Mouse (Mus musculus) E14TG2a.4 (cell line): ENCODE data around the gene Selenbp2.
"Not testable (repeated sequence)": the region's sequence is repeated elsewhere in the genome, so short reads cannot be mapped to it uniquely, and the experiment has no call there.

Source experiments
- H3K27me3 ChIP-seq: 2 replicates; pipeline ENCODE4 v1.6.1; 2014; ENCODE audit warnings: low read length, control low read depth; ENCODE audit not compliant: insufficient read depth
- H3K36me3 ChIP-seq: 2 replicates; pipeline ENCODE4 v1.6.1; 2014; ENCODE audit warnings: low read length, control low read depth; ENCODE audit not compliant: insufficient read depth
- H3K4me1 ChIP-seq: replicated peaks from 2 replicates; pipeline ENCODE4 v1.6.1; 2014; ENCODE audit warnings: low read depth, low read length, control low read depth
- H3K4me3 ChIP-seq: replicated peaks from 2 replicates; pipeline ENCODE4 v1.5.1; 2014; ENCODE audit warnings: mild to moderate bottlenecking, low read length
- H3K9me3 ChIP-seq: 2 replicates; pipeline ENCODE4 v1.6.1; 2014; ENCODE audit warnings: low read length, control low read depth
- CTCF ChIP-seq: conservative IDR thresholded peaks from 2 replicates; pipeline ENCODE4 v1.5.1; 2014; ENCODE audit warnings: low read length
- NANOG ChIP-seq: IDR thresholded peaks from 2 replicates; pipeline ENCODE4 v1.6.1; 2014; ENCODE audit warnings: borderline replicate concordance, low read length, mixed read lengths
- POU5F1 ChIP-seq: IDR thresholded peaks from 2 replicates; pipeline ENCODE4 v1.6.1; 2014; ENCODE audit warnings: low read length, borderline replicate concordance

Selenbp2 gene

DNA sequence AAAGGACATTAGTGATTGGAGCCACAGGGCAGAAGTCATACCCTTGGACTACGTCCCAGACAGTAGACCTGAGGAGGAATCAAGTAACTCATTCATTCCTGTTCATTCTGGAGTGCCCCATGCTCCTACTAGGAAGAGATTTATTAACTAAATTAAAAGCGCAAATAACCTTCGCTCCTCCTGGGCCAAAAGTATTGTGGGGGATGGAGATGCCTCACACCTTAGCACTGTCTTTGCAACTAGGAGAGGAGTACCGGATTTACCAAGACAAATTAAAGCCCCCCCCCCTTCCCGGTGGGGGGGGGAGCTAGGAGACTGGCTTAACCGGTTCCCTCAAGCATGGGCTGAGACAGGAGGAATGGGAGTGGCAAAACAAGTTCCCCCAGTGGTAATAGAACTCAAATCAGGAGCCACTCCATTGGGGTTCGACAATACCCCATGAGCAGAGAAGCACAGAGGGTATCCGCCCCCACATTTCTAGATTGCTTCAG is 14.0 kb upstream of the Selenbp2 start:
- Histone ChIP-seq H3K9me3 (peaks cover 81% of the 10 kb centered on the region), H3K4me3 (no peak overlapping the region), H3K27me3 (peaks cover 3% of the 10 kb centered on the region; the same call in 1 of the 2 replicates), H3K4me1 (no peaks in the 10 kb centered on the region), H3K36me3 (no peaks in the 10 kb centered on the region)
- no peak for TF ChIP-seq POU5F1
- TF ChIP-seq NANOG = no peak
- TF ChIP-seq CTCF = no peak

DNA sequence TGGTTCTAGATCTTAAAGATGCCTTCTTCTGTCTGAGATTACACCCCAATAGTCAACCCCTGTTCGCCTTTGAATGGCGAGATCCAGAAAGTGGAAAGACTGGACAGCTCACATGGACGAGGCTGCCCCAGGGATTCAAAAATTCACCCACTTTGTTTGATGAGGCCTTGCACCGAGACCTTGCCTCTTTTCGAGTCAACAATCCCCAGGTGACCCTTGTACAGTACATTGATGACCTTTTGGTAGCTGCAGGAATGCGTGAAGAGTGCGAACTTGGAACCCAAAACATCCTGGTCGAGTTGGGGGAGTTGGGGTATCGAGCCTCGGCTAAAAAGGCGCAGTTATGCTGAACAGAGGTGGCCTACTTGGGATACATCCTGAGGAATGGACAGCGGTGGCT is 13.3 kb upstream of the Selenbp2 start:
- H3K36me3 ChIP-seq, H3K4me3 ChIP-seq, H3K4me1 ChIP-seq, H3K27me3 ChIP-seq: not testable (repeated sequence)
- H3K9me3 ChIP-seq = peaks cover 75% of the 10 kb centered on the region

DNA sequence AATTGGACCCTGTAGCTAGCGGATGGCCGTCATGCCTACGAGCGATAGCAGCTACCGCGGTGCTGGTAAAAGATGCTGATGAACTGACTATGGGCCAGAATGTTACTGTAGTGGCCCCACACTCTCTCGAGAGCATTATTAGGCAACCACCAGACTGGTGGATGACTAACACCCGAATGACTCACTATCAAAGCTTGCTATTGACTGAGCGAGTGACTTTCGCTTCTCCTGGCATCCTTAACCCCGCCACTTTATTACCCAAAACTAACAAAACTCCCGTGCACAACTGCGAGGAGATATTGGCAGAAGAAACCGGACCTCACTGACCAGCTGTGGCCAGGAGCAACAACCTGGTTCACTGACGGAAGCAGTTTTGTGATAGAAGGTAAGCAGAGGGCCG is 12.6 kb upstream of the Selenbp2 start:
- H3K36me3 ChIP-seq = no peaks in the 10 kb centered on the region
- H3K9me3 ChIP-seq = peaks cover 67% of the 10 kb centered on the region
- no peak for TF ChIP-seq NANOG
- TF ChIP-seq CTCF = no peak
- TF ChIP-seq POU5F1 = no peak
- H3K27me3 ChIP-seq = peaks cover 3% of the 10 kb centered on the region; the same call in 1 of the 2 replicates
- no peak overlapping the region for H3K4me3 ChIP-seq
- no peaks in the 10 kb centered on the region for H3K4me1 ChIP-seq

- Histone ChIP-seq H3K4me3 (no peak overlapping the region), H3K4me1 (0 out of 2 replicates have a peak, but pooled peaks cover 5% of the 10 kb centered on the region), H3K36me3 (no peaks in the 10 kb centered on the region), H3K9me3 (peaks cover 39% of the 10 kb centered on the region), H3K27me3 (peaks cover 3% of the 10 kb centered on the region)
- TF ChIP-seq CTCF = no peak
- TF ChIP-seq POU5F1 = no peak
- TF ChIP-seq NANOG = no peak
Measured at GRCm38 (mm10) chr3:94683646-94684045, 9.7 kb upstream of the Selenbp2 start.

DNA sequence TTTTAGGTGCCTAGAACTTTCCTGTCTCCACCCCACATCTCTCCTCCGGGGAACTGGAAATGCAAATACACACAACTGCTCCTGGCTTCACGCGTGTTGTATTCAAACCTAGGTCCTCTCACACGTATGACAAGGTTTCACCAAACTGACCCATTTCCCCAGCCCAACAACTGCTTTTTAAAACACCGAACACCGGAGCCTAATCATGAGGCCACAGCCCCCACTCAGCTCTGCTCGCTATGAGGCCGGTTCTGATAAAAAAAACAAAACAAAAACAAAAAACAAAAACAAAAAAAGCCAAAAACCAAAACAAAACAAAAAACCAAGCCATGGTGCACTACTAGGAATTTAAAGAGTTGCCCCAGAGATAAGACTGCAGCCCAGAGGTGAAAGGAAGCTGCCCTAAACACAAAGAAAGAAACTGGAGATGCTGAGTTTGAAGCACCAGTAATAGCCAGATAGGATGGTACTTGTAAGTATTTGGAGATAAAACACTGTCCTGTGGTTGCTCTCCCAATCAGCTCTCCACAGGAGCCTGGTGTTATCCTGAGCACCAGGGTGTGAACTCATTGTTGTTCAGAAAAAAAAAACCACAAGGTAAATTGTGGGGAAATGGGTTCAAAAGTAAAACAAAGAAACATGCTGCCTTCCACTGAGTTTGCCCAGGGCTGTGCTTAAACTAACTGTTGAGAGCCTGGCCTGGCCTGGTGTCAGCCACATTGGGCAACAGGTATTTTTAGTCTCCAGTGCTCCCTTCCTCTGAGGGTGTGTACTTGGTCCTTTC is 7.2 kb upstream of the Selenbp2 start:
- H3K4me3 ChIP-seq, H3K4me1 ChIP-seq, H3K27me3 ChIP-seq, H3K36me3 ChIP-seq: not testable (repeated sequence)
- peaks cover 14% of the 10 kb centered on the region for H3K9me3 ChIP-seq
- TF ChIP-seq NANOG = peak; percentile 81; the same call in 1 of the 2 replicates

- H3K4me1 ChIP-seq, H3K9me3 ChIP-seq, H3K4me3 ChIP-seq, H3K27me3 ChIP-seq, H3K36me3 ChIP-seq: not testable (repeated sequence)
Measured at GRCm38 (mm10) chr3:94688698-94689097, 4.7 kb upstream of the Selenbp2 start.

DNA sequence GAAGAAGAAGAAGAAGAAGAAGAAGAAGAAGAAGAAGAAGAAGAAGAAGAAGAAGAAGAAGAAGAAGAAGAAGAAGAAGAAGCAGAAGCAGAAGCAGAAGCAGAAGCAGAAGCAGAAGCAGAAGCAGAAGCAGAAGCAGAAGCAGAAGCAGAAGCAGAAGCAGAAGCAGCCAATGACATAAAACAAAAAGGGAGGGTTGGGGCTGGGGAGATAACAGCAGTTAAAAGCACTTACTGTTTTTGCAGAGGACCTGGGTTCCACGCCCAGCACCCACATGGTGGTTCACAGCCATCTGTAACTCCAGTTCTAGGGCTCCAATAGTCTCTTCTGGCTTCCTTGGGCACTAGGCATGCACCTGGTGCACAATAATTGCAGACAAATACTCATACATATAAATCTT is 4.2 kb upstream of the Selenbp2 start:
- H3K4me3 ChIP-seq, H3K27me3 ChIP-seq, H3K36me3 ChIP-seq, H3K4me1 ChIP-seq, H3K9me3 ChIP-seq: not testable (repeated sequence)

GRCm38 (mm10) chr3:94690162-94690561 is 3.2 kb upstream of the Selenbp2 start:
- not testable (repeated sequence) for H3K36me3 ChIP-seq, H3K4me3 ChIP-seq, H3K4me1 ChIP-seq, H3K9me3 ChIP-seq, H3K27me3 ChIP-seq

DNA sequence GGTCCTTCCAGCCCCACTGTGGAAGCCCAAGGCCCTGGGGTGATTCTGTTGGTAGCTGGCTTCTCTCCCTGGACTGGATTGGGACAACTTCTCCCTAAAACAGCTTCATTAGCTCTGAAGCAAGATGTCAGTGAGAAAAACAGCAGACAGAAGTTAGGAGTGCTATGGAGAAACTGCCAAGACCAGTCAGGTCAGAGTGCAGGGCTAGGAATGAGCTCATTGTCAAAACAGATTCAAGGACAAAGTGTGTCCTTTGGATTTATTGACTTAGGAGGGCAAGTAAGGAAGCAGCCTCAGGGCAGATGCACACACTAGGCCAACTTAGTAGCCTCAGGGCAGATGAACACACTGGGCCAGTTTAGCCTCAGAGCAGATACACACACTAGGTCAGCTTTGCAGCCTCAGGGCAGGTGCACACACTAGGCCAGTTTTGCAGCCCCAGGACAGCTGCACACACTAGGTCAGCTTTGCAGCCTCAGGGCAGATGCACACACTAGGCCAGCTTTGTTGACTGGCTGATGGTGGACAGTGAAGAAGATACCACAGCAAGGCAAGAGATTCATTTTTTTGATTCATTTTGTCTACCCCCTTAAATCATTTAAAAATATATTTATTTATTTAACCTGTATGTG is 2.6 kb upstream of the Selenbp2 start:
- no peak for TF ChIP-seq POU5F1
- TF ChIP-seq NANOG = no peak
- TF ChIP-seq CTCF = no peak
- Histone ChIP-seq H3K27me3 (peaks cover 3% of the 10 kb centered on the region), H3K4me3 (no peak overlapping the region), H3K9me3 (no peaks in the 10 kb centered on the region), H3K4me1 (0 out of 2 replicates have a peak, but pooled peaks cover 5% of the 10 kb centered on the region), H3K36me3 (no peaks in the 10 kb centered on the region)

DNA sequence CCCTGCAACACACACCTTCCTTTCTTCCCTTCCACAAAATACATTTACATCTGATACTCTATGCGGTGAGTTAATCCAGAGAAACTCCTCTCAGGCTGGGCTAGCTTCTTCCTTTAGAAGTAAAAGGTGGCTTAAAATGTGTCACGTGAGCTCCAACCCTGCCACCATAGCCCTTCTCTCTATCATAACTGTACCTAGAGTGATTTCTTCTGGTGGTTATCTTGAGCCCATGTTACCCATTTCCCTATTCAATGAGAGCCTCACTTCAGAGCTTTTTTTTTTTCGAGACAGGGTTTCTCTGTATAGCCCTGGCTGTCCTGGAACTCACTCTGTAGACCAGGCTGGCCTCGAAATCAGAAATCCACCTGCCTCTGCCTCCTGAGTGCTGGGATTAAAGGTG is 1.7 kb upstream of the Selenbp2 start:
- H3K27me3 ChIP-seq, H3K4me1 ChIP-seq, H3K4me3 ChIP-seq, H3K36me3 ChIP-seq, H3K9me3 ChIP-seq: not testable (repeated sequence)

DNA sequence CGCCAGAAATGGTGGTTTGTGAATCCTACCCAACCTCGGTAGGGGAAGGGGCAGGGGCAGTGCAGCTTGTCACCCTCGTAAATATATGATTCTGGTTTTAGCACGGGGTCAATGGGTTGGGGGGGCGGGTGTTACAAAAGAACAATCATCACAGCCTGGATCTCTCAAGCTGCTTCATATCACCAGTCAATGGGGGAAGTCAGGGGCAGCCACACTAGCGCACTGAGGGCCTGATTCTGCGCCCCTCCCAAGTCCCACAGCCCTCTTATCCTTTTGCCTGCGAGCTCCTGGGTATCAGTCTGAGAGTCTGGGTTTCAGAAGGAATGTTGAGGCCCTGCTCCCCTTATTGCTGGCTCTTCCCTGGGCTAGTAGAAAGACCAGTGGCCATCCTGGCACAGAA is 518 bp downstream of the Selenbp2 start:
- not testable (repeated sequence) for H3K27me3 ChIP-seq, H3K4me1 ChIP-seq, H3K4me3 ChIP-seq, H3K9me3 ChIP-seq, H3K36me3 ChIP-seq

- H3K4me3 ChIP-seq, H3K9me3 ChIP-seq: not testable (repeated sequence)
Measured at GRCm38 (mm10) chr3:94695591-94695990, 2.2 kb downstream of the Selenbp2 start.

GRCm38 (mm10) chr3:94696257-94696656 is 2.9 kb downstream of the Selenbp2 start:
- H3K27me3 ChIP-seq, H3K4me1 ChIP-seq, H3K9me3 ChIP-seq, H3K4me3 ChIP-seq, H3K36me3 ChIP-seq: not testable (repeated sequence)

More at GRCm38 (mm10) chr3:94695591-94695990, 2.2 kb downstream of the Selenbp2 start:
- H3K36me3 ChIP-seq, H3K27me3 ChIP-seq, H3K4me1 ChIP-seq: not testable (repeated sequence)
